Comparison of ENCODE assay signal across 10 mouse cellular contexts in the genomic region with DNA sequence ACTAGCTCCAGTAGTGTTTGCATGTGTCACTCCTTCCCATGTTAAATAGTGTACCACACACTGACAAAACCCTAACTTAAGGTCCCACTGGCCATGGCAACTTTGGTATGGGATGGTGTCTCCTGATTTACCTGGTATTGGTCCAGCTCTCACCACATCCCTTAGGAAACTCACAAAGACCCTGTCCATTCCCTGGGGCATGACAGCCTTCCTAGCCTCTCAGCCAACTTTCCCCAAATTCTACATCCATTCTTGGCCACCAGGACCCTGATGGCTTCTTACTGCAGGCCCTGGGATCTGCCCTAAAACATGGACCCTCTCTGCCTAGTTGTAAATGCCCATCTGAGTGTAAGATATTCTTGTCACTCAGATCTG. TPM values are rescaled to one million over a fixed set of nuclear protein-coding genes. Genes with fewer than 3 reads are reported as not detected.
DNase-seq lines count a peak whose midpoint lies in the region; ATAC-seq and TF ChIP-seq lines count a peak whose summit lies in the region.
"Had no signal": no experiment of that assay in that cellular context is flagged by ENCODE, and none has a peak within 500 bp of the region (broad histone marks: within the 10 kb centered on the region; RNA-seq: fewer than 3 reads in every experiment).

No protein-coding gene starts in this region.

- no peak overlapping the region for H3K4me3 ChIP-seq in heart, embryonic 14.5 days (ENCODE audit: control insufficient read depth in 1 of 2, insufficient read depth in 1 of 2, low read depth in 1 of 2, low read length in 2 of 2)
- H3K4me3 ChIP-seq in spleen, adult 2 months (ENCODE audit: extremely low read depth, insufficient read depth, insufficient read length): no peak overlapping the region
- H3K4me3 ChIP-seq in intestine, postnatal 0 days (ENCODE audit: low read depth, low read length): no peak overlapping the region
- no peak overlapping the region for H3K4me3 ChIP-seq in stomach, embryonic 16.5 days (replicated peaks; ENCODE audit: low read length)

- H3K27ac ChIP-seq in heart, embryonic 14.5 days (replicated peaks in 1 of 2; ENCODE audit: control insufficient read depth in 1 of 2, insufficient read depth in 1 of 2, low read depth in 2 of 2, low read length in 2 of 2): peak overlapping the region; percentile 40 to 62
- peak overlapping the region; percentile 47 for H3K27ac ChIP-seq in spleen, adult 2 months (ENCODE audit: insufficient read depth, low read length)
- H3K27ac ChIP-seq in intestine, postnatal 0 days (ENCODE audit: low read depth, low read length): peak overlapping the region; percentile 50
- H3K27ac ChIP-seq in stomach, embryonic 16.5 days (ENCODE audit: low read length): peak overlapping the region; percentile 78

- H3K4me2 ChIP-seq in heart, embryonic 14.5 days (ENCODE audit: low read length): no peak overlapping the region
- no peak overlapping the region for H3K4me2 ChIP-seq in intestine, postnatal 0 days (replicated peaks; ENCODE audit: low read depth)
- H3K4me2 ChIP-seq in stomach, embryonic 16.5 days (ENCODE audit: low read depth, low read length): no peak overlapping the region

- H3K9ac ChIP-seq in heart, embryonic 14.5 days (ENCODE audit: low read length): no peak overlapping the region
- no peak overlapping the region for H3K9ac ChIP-seq in intestine, postnatal 0 days (ENCODE audit: low read depth, low read length)
- no peak overlapping the region for H3K9ac ChIP-seq in stomach, embryonic 16.5 days (ENCODE audit: low read length)

- TF ChIP-seq POLR2A in spleen, adult 2 months (IDR thresholded peaks at IDR 0.05; ENCODE audit: low read depth, low read length): no peak

- no peak for TF ChIP-seq CTCF in spleen, adult 2 months (IDR thresholded peaks at IDR 0.05; ENCODE audit: extremely low read depth, insufficient read depth, insufficient read length, insufficient replicate concordance)
- no peak for TF ChIP-seq CTCF in intestine, postnatal 0 days (IDR thresholded peaks at IDR 0.05; ENCODE audit: low read depth)

- ATAC-seq in heart, embryonic 14.5 days (ENCODE audit: insufficient number of reproducible peaks, insufficient read depth, low FRiP score, low read depth): no peak
- no peak for ATAC-seq in intestine, postnatal 0 days
- no peak for ATAC-seq in stomach, embryonic 16.5 days (ENCODE audit: insufficient read depth, low FRiP score)

- H3K36me3 ChIP-seq in heart, embryonic 14.5 days (ENCODE audit: control insufficient read depth, insufficient read depth, low read length): peaks cover 11% of the 10 kb centered on the region; the same call in 1 of the 2 replicates
- peaks cover 18% of the 10 kb centered on the region for H3K36me3 ChIP-seq in spleen, adult 2 months (ENCODE audit: control insufficient read depth, insufficient read depth, low read length)
- H3K36me3 ChIP-seq in intestine, postnatal 0 days (ENCODE audit: control insufficient read depth, insufficient read depth): no peaks in the 10 kb centered on the region; the same call in 1 of the 2 replicates
- no peaks in the 10 kb centered on the region for H3K36me3 ChIP-seq in stomach, embryonic 16.5 days (ENCODE audit: control insufficient read depth, insufficient read depth, low read length)

- H3K9me3 ChIP-seq in heart, embryonic 14.5 days (ENCODE audit: control insufficient read depth, low read length): no peaks in the 10 kb centered on the region
- no peaks in the 10 kb centered on the region for H3K9me3 ChIP-seq in intestine, postnatal 0 days (ENCODE audit: control insufficient read depth)
- H3K9me3 ChIP-seq in stomach, embryonic 16.5 days (replicated peaks; ENCODE audit: control insufficient read depth, low read length): no peaks in the 10 kb centered on the region

- DNase-seq in heart, postnatal 25 days (ENCODE audit: low spot score): no peak
- no peak for DNase-seq in spleen, adult 2 months (ENCODE audit: low read depth in 1 of 2, low spot score in 2 of 2)
- no peak for DNase-seq in spleen, adult 18-20 months
- DNase-seq in layer of hippocampus, postnatal 10 days (ENCODE audit: low spot score in 2 of 2): no peak
- no peak for DNase-seq in B cell, adult 2 months
- DNase-seq: kidney, adult 18-20 months; thymus, postnatal 25 days had no signal

- no peaks in the 10 kb centered on the region for H3K27me3 ChIP-seq in heart, embryonic 14.5 days (ENCODE audit: control insufficient read depth, insufficient read depth, low read length)
- H3K27me3 ChIP-seq in spleen, adult 2 months (ENCODE audit: control insufficient read depth, insufficient read depth, low read length): no peaks in the 10 kb centered on the region
- H3K27me3 ChIP-seq in intestine, postnatal 0 days (replicated peaks; ENCODE audit: control insufficient read depth, insufficient read depth, low read length): no peaks in the 10 kb centered on the region
- H3K27me3 ChIP-seq in stomach, embryonic 16.5 days (ENCODE audit: control insufficient read depth, insufficient read depth, low read length): no peaks in the 10 kb centered on the region

- peaks cover 17 to 22% of the 10 kb centered on the region in 2 experiments for H3K4me1 ChIP-seq in heart, embryonic 14.5 days (ENCODE audit: control insufficient read depth in 2 of 2, insufficient read depth in 2 of 2, low read length in 2 of 2)
- peaks cover 16% of the 10 kb centered on the region; the same call in 1 of the 2 replicates for H3K4me1 ChIP-seq in spleen, adult 2 months (ENCODE audit: control insufficient read depth, insufficient read depth, insufficient read length)
- no peaks in the 10 kb centered on the region; the same call in 1 of the 2 replicates for H3K4me1 ChIP-seq in intestine, postnatal 0 days (replicated peaks; ENCODE audit: control insufficient read depth, insufficient read depth, low read length)
- peaks cover 10% of the 10 kb centered on the region for H3K4me1 ChIP-seq in stomach, embryonic 16.5 days (ENCODE audit: control insufficient read depth, insufficient read depth, low read length)

- intact Hi-C loops in heart, postnatal 25 days (cut with DNase I): loop anchor here (5.0 kb wide), 1 partner anchor 42 kb away; no protein-coding TSS in a partner anchor

RNA-seq across cellular contexts. Expression of gene Relt, which starts 18.2 kb away (rescaled TPM):
- polyA plus RNA-seq in heart, embryonic 14.5 days (2014; fragmentation: Nextera tagmentation; extraction: Ambion mirVana): 1.2 and 1.8 TPM in 2 replicates
- 1 to 10 TPM; 2.4 to 3.0 TPM for total RNA-seq in heart, postnatal 25 days (2021)
- polyA plus RNA-seq in spleen, adult 2 months (2012; rRNA removed): 79.2 and 97.8 TPM in 2 replicates
- polyA plus RNA-seq in intestine, postnatal 0 days (2015; fragmentation: Nextera tagmentation; extraction: Ambion mirVana): 0.78 and 1.0 TPM in 2 replicates
- polyA plus RNA-seq in stomach, embryonic 16.5 days (2015; fragmentation: Nextera tagmentation; extraction: Ambion mirVana): 3.3 and 4.0 TPM in 2 replicates
- total RNA-seq in layer of hippocampus, postnatal 10 days (2021): 1 to 10 TPM; 8.1 to 9.7 TPM

Comparison
In these comparisons a context has a peak if more than half of its experiments do, and no peak if none do; other contexts are left out.
1. RNA of gene Relt, which starts 18.2 kb away (polyA plus RNA-seq): 79.2 to 97.8 TPM in spleen, adult 2 months; 3.3 to 4.0 TPM in stomach, embryonic 16.5 days, 1.2 to 1.8 TPM in heart, embryonic 14.5 days and 0.78 to 1.0 TPM in intestine, postnatal 0 days; every median in the first group is over 10 times any median in the second.
2. Peak in every context shown above with its lines, with median percentiles within 50 percentile points of each other: H3K27ac ChIP-seq.